Mouse (Mus musculus): Measurements from ENCODE around the gene Itga4. TPM values are rescaled to one million over a fixed set of nuclear protein-coding genes. Genes with fewer than 3 reads are reported as not detected.

Itga4 gene
- polyA plus RNA-seq, 1 experiment = 23.5 TPM

DNA sequence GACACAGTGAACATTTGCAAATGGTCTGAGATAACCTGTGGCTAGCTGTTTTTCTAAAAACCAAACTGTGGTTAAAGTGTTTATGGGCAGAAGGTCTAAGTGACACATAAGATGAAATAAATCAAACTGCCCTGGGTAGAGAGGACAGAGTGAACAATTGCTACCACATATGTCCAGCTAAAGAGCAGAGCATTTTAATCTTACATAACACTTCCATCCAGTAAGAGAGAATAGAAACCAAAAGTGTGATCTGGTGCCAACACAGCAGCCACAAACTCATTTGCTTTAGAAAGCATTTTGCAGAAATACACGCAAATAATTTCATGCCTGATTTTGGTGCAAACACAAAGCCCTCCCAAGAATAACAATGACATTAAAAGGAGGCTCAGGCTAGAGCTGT lies 83.8 kb downstream of the Itga4 start:
- DNase-seq (ENCODE audit: low read depth in 1 of 2, low spot score in 2 of 2) = no peak
- 22% methylated on average over 1 of the region's 1 CpGs for WGBS
- TF ChIP-seq POLR2A (IDR thresholded peaks at IDR 0.05; ENCODE audit: low read depth, low read length) = no peak
- TF ChIP-seq CTCF (IDR thresholded peaks at IDR 0.05; ENCODE audit: extremely low read depth, insufficient read depth, insufficient read length, insufficient replicate concordance) = no peak
- H3K4me3 ChIP-seq (ENCODE audit: extremely low read depth, insufficient read depth, insufficient read length) = no peak overlapping the region
- H3K4me1 ChIP-seq (ENCODE audit: control insufficient read depth, insufficient read depth, insufficient read length) = no peaks in the 10 kb centered on the region
- no peak overlapping the region for H3K27ac ChIP-seq (ENCODE audit: insufficient read depth, low read length)
- no peaks in the 10 kb centered on the region for H3K36me3 ChIP-seq (ENCODE audit: control insufficient read depth, insufficient read depth, low read length)
- no peaks in the 10 kb centered on the region for H3K27me3 ChIP-seq (ENCODE audit: control insufficient read depth, insufficient read depth, low read length)

DNA sequence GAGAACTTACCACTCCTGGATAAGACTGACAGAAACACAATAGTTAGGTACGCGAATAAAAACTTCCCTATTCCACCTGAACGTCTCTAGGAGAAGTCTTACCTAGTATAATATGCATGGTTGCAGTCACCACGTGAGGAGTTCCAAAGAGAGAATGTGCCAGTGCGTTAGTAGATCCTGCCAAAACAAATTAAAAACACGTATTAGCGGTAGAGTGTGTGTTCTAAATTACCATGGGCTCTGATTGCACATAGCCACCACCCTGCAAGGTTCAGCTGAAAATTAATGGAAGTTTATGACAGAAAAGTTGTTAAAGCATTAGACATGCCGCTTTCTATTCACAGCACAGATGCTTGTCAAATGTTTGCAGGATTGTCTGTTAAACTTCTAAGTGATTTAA lies 87.9 kb downstream of the Itga4 start:
- no peak for TF ChIP-seq CTCF (IDR thresholded peaks at IDR 0.05; ENCODE audit: extremely low read depth, insufficient read depth, insufficient read length, insufficient replicate concordance)
- TF ChIP-seq POLR2A (IDR thresholded peaks at IDR 0.05; ENCODE audit: low read depth, low read length) = no peak
- 92% methylated on average over 8 of the region's 8 CpGs for WGBS
- H3K27me3 ChIP-seq (ENCODE audit: control insufficient read depth, insufficient read depth, low read length) = no peaks in the 10 kb centered on the region
- no peaks in the 10 kb centered on the region for H3K4me1 ChIP-seq (ENCODE audit: control insufficient read depth, insufficient read depth, insufficient read length)
- no peak overlapping the region for H3K27ac ChIP-seq (ENCODE audit: insufficient read depth, low read length)
- no peak overlapping the region for H3K4me3 ChIP-seq (ENCODE audit: extremely low read depth, insufficient read depth, insufficient read length)
- no peaks in the 10 kb centered on the region for H3K36me3 ChIP-seq (ENCODE audit: control insufficient read depth, insufficient read depth, low read length)
- no peak for DNase-seq (ENCODE audit: low read depth in 1 of 2, low spot score in 2 of 2)

DNA sequence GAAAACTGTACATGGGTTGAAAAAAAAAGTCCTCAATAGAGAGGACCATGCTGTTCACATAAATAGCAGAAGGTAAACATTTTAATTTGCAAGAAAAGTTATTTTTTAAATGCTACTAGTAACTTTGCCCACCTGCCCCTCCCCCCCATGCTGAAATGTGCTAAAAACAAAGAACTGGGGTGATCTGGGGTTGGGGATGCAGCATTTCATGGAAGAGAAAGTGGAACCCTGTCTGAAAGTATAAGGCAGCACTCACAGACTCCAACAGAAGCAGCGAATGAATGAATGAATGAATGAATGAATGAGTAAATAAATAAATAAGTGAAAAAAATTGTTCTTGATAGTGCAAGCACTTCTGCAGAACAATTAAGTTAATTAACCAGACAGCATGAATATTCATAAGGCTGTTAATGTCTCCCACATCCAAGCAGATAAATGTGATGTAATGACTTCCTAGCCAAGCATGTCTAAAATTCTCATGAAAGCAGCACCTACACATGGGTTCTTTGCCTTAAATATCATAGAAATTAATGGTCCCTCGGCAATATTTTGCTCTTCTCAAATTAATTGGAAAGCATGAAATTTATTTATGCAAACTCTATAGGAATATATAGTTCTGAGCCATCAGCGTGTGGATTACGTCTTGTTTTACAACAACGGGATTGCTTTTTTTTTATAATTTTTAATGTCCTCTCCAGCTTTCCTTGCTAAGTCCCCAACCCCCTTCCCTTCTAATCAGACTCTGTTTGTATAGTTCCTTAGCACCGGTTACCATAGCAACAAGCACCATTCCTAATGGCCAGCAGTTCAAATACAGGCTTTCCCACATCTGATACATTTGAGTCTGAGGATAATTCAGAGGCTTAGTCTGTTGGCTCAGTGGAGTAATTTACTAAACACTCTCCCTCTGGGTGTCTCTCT lies 96.2 kb downstream of the Itga4 start:
- no peaks in the 10 kb centered on the region for H3K4me1 ChIP-seq (ENCODE audit: control insufficient read depth, insufficient read depth, insufficient read length)
- H3K36me3 ChIP-seq (ENCODE audit: control insufficient read depth, insufficient read depth, low read length) = no peaks in the 10 kb centered on the region
- DNase-seq (ENCODE audit: low read depth in 1 of 2, low spot score in 2 of 2) = no peak
- no peak overlapping the region for H3K27ac ChIP-seq (ENCODE audit: insufficient read depth, low read length)
- 92% methylated on average over 6 of the region's 6 CpGs for WGBS
- H3K27me3 ChIP-seq (ENCODE audit: control insufficient read depth, insufficient read depth, low read length) = no peaks in the 10 kb centered on the region
- no peak for TF ChIP-seq CTCF (IDR thresholded peaks at IDR 0.05; ENCODE audit: extremely low read depth, insufficient read depth, insufficient read length, insufficient replicate concordance)
- no peak for TF ChIP-seq POLR2A (IDR thresholded peaks at IDR 0.05; ENCODE audit: low read depth, low read length)
- H3K4me3 ChIP-seq (ENCODE audit: extremely low read depth, insufficient read depth, insufficient read length) = no peak overlapping the region

DNA sequence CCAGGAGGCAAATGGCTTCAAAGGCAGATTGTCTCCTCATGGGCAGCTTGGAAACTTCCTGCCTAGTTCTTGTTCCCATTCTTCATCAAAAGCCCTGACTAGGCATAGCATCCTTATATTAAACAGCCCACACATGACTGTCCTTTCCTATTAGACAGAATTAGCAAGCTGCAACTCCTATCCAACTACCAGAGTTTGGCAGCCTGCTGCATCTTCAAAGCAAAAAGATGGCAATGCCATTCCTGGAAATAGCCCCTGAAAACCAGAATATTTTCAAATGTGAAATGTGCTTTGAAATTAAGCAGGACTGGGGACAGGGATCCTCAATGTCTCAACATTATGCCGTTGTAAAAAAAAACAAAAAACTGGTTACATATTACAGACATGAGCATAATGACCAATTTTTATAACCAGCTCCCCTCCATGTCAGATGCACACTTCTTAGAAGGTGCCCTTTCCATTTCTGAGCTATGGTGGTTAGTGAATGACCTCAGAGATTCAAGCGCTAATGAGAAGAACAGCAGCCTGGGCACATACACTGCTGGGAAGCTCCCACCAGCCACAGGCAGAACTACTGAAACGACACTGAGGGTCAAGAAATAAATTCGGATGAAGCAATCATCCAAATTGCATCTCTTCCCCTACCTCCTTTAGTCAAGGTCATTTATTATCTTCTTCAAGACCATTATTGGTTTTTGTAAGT lies 97.0 kb downstream of the Itga4 start:
- no peak overlapping the region for H3K4me3 ChIP-seq (ENCODE audit: extremely low read depth, insufficient read depth, insufficient read length)
- H3K4me1 ChIP-seq (ENCODE audit: control insufficient read depth, insufficient read depth, insufficient read length) = no peaks in the 10 kb centered on the region
- H3K27ac ChIP-seq (ENCODE audit: insufficient read depth, low read length) = no peak overlapping the region
- TF ChIP-seq POLR2A (IDR thresholded peaks at IDR 0.05; ENCODE audit: low read depth, low read length) = no peak
- no peak for TF ChIP-seq CTCF (IDR thresholded peaks at IDR 0.05; ENCODE audit: extremely low read depth, insufficient read depth, insufficient read length, insufficient replicate concordance)
- no peaks in the 10 kb centered on the region for H3K36me3 ChIP-seq (ENCODE audit: control insufficient read depth, insufficient read depth, low read length)
- 91% methylated on average over 4 of the region's 4 CpGs for WGBS
- DNase-seq (ENCODE audit: low read depth in 1 of 2, low spot score in 2 of 2) = no peak
- H3K27me3 ChIP-seq (ENCODE audit: control insufficient read depth, insufficient read depth, low read length) = no peaks in the 10 kb centered on the region

DNA sequence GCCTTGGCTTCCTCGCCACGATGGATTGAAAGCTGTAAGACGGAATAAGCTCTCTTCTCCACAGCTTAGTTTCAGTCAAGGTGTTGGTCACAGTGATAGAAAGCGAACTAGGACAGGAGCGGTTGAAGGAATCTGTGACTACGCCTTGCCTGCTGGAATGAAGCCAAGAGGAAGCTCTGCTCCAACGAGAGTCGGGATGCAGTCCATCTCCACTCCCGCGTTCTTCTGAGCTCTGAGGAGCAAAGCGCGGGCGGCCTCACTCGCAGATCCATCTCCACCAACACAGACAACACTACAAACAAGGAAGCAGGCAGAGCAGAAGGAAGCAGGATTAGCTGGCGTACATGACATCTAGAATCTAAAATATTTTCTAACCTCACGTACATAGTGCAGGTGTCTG lies 99.5 kb downstream of the Itga4 start:
- WGBS = 93% methylated on average over 16 of the region's 16 CpGs
- no peak for DNase-seq (ENCODE audit: low read depth in 1 of 2, low spot score in 2 of 2)

DNA sequence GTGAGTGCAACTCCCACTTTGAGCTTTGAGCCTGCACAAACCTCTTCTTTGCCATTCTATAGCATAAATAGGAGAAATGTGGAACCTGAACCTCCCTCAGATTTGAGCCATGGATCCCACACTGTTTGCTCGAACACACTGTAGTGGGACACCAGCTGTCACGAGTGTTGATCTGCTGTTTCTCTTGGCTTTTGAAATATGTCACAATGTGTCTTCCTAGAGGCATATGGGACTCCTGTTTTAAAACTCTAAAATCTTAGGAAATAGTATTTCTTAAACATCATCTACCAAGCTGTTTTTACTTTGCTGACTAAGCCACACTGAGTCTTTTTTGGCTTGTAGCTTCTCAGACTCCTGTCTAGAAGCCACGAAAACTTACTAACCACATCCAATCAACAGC lies 102.6 kb downstream of the Itga4 start:
- WGBS = 89% methylated on average over 3 of the region's 3 CpGs
- no peak overlapping the region for H3K27ac ChIP-seq (ENCODE audit: insufficient read depth, low read length)
- H3K36me3 ChIP-seq (ENCODE audit: control insufficient read depth, insufficient read depth, low read length) = no peaks in the 10 kb centered on the region
- H3K4me3 ChIP-seq (ENCODE audit: extremely low read depth, insufficient read depth, insufficient read length) = no peak overlapping the region
- no peaks in the 10 kb centered on the region for H3K4me1 ChIP-seq (ENCODE audit: control insufficient read depth, insufficient read depth, insufficient read length)
- H3K27me3 ChIP-seq (ENCODE audit: control insufficient read depth, insufficient read depth, low read length) = no peaks in the 10 kb centered on the region
- no peak for DNase-seq (ENCODE audit: low read depth in 1 of 2, low spot score in 2 of 2)
- TF ChIP-seq CTCF (IDR thresholded peaks at IDR 0.05; ENCODE audit: extremely low read depth, insufficient read depth, insufficient read length, insufficient replicate concordance) (no peak), POLR2A (IDR thresholded peaks at IDR 0.05; ENCODE audit: low read depth, low read length) (no peak)

More for the DNA sequence above, 99.5 kb downstream of the Itga4 start:
- Histone ChIP-seq H3K4me1 (ENCODE audit: control insufficient read depth, insufficient read depth, insufficient read length) (no peaks in the 10 kb centered on the region), H3K36me3 (ENCODE audit: control insufficient read depth, insufficient read depth, low read length) (no peaks in the 10 kb centered on the region), H3K27me3 (ENCODE audit: control insufficient read depth, insufficient read depth, low read length) (no peaks in the 10 kb centered on the region), H3K27ac (ENCODE audit: insufficient read depth, low read length) (no peak overlapping the region), H3K4me3 (ENCODE audit: extremely low read depth, insufficient read depth, insufficient read length) (no peak overlapping the region)
- TF ChIP-seq CTCF (IDR thresholded peaks at IDR 0.05; ENCODE audit: extremely low read depth, insufficient read depth, insufficient read length, insufficient replicate concordance) = no peak
- no peak for TF ChIP-seq POLR2A (IDR thresholded peaks at IDR 0.05; ENCODE audit: low read depth, low read length)

Measured in spleen, adult 2 months (tissue).